Mouse (Mus musculus) c-Kit-positive CD71-positive TER-119-positive erythroid progenitor cells, embryonic 14.5 days (primary cell): ENCODE data around the gene Dennd2a.
A peak's percentile ranks its signal among the peaks of the same experiment; 100 is the strongest.

Experiments
- DNase-seq: peaks from one replicate; pipeline ENCODE4 v3.0.0-alpha.2; 2013; ENCODE audit warnings: low spot score

The Dennd2a gene

DNA sequence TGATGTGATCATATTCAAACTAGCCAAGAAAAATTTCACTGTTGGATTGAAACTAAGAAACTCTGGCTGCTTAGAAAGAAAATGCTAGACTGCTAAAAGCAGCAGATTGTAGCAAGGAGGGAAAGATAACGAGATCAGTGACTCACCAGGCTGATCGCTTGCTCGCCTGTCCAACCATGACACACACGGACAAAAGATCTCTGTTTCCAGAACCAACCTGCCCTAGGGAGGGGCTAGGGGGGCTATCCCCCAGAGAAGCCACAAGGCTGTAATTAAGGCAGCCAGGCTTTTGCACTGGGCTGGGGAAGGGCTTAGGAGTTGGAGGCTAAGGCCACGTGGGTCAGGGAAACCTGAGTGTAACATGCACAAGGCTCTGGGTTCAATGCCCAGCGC is 41.9 kb downstream of the Dennd2a start:
- DNase-seq = no peak

DNA sequence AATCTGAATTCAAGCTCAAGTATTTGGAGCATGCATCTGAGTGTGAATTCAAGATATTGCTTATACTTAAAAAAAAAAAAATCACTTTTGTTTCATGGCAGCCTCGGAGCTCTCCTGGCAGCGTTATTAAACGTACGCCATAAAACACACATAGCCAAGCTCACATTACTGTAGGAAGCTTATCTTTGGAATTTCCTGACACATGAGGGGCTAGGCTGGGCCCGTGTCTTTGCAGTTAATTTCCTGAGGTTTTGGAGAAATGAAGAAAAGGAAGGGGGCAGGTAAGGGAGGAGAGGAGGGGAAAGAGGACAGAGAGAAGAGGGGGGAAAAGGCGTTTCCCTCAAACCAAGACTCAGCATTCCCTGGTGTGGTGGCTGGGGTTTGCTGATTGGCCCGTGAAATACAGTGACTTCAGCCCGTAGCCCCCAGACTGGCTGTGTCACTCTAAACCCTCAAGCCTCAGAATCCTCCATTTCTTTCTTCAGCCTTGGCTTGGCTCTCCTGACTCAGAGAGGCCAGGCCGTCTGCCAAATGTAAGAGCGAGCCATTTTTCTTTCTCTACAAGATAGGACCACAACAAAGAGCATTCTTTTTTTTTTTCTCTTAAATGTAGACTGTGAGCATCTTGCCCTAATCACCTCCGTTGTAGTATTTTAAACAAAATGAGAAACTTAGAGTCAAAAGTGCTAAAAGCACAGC is 42.5 kb downstream of the Dennd2a start:
- no peak for DNase-seq

DNA sequence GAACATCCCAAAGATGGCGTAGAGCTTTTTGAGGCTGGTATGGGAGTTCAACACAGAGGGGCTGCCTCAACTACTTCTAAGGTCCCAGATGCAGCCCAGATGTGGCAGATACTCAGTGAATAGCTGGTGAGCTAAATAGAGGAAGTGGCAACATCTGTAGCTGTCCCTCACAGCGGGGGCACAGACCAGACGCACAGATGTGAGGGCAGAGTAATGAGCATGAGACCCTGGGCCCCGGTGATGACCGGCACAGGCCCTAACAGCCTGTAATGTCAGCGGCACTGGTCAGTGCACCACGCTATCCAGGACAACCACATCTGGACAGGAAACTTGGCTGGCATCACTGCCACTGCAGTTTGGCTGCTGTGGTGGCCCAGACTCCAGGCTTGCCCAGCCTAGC is 54.2 kb downstream of the Dennd2a start:
- no peak for DNase-seq

DNA sequence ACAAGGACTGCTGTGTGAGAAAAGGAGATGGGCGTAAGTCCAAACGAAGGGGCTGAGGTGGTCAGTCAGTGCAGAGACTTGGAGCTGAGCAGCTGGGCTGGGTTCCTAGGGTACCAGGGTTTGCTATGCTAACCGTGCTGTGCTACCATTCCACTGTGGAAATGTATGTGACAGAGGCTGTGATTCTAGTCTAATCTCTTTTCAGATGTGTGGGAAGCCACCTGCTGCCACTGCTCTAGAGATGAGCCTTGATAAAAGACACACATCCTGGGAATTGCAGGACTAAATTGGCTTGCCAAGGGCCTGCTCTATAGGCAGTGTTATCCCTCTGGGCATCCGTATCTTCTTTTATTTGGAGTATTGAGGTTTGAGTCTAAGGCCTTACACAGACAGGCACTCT is 60.5 kb downstream of the Dennd2a start:
- DNase-seq = no peak

DNA sequence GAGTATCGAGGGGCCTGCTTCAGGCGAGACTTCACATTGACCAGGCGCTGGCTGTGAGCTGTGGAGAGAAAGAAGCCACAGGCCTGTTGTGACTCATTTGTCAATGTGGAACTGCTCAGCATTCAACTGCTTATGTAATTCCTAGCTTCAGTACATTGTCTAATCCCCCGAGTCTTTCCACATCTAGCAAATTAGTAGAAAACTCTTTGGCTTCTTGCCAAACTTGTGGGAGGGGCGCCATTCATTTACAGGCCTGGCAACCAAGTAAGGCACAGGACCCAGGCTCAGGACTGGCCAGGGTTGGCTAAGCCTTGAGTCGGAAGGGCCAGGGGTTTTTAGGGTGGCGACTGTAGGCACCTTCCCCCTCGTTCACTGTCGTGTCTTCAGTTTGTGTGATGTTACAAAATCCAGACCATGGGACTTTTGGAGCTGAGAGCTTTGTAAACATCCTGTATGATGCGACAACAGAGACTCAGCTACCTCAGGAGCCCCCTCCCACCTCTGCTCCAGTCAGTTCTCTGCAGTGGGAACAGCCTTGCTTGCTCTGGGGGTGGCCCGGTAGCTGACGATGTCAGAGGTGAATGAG is 64.4 kb downstream of the Dennd2a start:
- no peak for DNase-seq

DNA sequence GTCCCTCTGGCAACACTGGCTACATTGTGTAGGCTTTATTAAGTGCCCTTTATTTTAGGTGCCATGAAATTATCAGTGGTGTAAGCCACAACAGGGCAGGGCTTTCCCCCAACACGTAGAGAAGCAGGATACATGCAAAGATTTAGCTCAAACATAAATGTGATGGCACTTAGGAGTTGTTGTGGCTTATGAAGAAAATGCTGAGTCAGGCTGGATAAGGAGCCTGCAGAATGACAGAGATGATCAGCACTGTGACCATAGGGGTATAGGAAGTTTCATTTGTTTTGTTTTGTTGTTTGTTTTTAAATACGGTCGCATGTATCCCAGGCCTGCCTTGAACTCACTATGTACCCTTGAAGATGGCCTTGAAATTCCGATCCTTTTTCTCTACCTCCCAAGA is 65.5 kb downstream of the Dennd2a start:
- DNase-seq = no peak

DNA sequence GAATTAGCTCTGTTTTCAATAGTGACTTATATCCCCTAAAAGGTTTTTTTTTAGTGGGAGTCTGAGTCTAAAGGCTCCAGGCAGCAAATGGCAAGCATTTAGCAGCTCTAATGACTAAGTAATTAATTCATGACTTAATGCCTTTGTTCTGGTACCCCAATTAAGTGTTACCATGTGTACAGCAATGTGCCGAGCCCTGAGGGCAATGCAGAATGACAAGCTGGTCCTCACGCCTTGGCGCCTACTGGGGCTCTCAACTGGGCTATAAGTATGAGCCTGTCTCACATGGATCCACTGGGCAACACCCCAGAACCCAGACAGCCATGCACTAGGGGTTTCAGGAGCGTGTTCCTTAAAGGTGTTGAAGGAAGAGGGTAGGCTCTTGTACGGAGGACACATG is 66.5 kb downstream of the Dennd2a start:
- DNase-seq = no peak

DNA sequence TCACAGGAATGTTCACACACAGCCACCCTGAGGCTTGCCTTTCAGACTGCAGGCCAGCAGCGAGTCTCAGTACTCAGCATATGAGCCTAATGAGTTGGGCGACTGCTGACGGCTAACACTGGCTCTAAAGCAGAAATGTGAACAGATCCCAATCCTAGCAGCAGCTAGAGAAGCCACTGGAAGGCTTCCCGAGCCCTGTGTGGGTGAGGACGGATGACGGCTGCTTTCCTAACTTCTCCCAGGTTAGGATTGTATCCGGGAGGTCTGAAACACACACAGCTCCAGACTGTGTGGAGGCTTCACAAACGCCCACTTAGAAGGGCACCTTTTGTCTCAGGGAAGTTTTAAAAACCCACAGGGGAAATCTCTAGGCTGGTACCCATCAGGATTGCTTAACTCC is 69.4 kb downstream of the Dennd2a start:
- DNase-seq = no peak

DNA sequence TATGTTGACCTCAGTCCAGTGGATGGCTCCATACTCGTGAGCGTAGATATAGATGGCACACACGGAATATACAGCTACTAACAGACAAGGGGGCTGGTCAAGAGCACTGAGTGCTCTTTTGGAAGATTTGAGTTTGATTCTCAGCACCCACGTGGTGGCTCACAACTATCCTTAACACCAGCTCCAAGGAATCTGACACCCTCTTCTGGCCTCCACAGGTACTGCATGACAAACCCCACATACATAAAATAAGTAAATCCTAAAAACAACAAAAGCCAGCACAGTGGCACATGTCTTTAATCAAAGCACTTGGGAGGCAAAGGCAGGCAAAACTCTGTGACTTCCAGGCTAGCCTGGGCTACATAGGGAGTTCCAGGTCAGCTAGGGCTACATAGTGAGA is 74.0 kb downstream of the Dennd2a start:
- DNase-seq = no peak

DNA sequence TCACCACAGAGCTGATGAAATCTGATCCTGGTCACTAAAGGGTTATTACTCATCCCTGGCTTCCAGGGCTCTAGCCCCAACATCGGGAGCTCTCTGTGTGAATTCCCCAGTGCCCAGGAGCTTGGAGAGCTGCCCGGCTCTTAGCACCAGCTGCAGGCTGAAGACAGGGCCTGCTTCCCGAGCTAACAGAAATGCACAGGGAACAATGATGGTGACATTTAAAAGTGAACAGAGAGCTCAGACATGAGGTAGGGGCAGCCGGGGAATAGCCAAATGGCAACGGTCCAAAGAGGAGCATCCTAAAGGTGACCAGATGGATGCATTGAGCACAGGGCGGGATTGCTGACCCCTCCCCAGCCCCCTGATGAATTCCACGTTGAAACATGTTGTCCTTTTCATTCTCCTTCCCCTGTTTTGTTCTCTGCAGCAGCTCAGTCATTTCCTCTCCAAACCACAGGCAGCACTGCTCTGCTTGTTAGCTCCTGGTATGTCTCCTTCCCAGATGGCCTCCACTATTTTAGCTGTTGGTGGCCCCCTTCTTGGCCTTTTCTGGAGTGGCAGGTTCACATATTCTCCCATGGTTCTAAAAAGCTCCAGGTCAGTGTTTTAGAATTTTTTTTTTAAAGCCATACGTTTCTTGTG is 79.0 kb downstream of the Dennd2a start:
- DNase-seq = no peak

DNA sequence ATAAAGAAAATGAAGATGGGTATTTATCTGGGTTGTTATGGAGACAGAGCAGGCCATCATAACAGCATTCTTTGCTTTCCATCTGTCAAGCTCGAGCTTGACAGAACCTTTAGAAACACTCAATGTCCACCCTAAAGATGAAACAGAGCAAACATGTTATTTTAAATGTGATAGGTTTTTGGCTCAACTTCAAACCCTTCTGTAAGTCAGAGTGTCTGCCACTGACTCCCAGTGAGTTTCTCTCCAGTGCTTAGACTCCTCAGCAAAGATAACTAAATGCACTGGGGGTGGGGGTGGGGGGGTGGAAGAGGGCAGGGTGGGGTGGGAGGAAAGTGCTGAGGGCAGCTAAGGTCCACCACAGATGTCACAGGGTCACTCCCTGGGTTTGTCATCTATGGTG is 81.0 kb downstream of the Dennd2a start:
- no peak for DNase-seq

DNA sequence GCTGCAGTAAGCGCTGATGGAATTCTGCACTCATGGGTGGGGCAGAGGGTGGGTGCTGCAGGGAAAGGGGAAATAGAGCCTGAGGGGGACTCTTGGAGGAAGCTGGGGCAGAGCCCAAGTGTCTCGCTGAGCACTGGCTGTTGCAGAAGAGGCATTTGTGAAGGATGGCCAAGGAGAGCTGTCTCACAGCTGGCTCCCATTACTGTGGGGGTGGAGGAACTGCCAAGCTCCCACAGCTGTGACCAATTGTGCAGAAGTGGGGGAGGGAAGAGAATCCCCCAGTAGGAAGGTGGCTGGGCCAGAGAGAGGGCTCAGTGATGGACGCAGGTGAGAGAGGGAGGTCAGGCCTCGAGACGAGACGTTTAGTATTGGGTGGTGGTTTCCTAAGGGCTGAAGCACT is 83.2 kb downstream of the Dennd2a start:
- no peak for DNase-seq

DNA sequence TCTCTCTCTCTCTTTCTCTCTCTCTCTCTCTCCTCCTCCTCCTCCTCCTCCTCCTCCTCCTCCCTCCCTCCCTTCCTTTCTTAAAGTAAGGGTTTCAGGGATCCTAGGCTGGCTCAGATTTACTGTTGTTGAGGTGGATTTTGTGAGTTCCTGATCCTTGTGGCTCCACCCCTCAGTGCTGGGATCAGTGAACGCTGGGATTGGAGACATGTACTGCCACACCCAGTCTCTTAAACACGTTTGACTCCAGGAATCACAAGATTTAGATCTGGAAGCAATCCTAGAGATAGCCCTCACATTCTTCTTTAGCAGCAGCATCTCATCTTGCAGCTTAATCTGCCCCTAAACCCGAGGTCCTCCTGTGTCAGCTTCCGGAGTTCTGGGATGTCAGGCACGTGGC is 84.8 kb downstream of the Dennd2a start:
- no peak for DNase-seq

DNA sequence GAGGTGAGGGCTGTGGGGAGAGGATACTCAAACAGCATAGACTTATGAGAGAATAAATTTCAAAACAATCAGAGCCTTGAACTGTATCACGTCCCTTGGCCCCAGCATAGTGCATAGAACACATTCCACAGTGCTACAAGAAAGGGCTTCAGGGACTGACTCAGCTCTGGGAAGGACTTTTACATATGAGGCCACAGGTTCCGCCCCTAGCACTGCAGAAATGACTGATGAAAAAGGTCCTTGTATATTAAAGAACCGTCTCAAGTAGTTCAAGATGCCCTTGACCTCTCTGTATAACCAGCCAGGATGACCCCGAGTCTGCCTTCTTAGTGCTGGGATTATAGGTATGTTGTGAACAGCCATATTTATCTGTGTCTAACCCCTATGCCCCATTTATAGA is 85.4 kb downstream of the Dennd2a start:
- no peak for DNase-seq

DNA sequence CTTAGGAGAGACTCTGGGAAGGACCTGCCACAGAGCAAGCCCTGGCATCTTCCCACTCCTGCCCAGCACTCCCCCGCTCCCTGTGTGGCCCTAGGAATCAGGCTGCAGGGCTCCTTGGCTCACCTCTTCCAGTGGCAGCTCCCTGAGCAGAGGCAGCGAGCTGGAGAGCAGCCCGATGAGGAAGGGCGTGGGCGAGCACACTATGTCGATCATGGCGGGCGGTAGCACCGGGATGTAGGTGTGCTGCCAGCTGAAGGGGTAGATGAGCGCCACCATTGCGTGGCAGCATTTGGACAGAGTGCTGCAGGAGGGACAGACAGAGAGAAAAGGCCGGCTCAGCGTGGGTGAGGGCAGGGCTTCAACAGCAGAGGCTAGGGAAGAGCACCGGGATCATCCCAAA is 87.6 kb downstream of the Dennd2a start:
- DNase-seq = no peak

DNA sequence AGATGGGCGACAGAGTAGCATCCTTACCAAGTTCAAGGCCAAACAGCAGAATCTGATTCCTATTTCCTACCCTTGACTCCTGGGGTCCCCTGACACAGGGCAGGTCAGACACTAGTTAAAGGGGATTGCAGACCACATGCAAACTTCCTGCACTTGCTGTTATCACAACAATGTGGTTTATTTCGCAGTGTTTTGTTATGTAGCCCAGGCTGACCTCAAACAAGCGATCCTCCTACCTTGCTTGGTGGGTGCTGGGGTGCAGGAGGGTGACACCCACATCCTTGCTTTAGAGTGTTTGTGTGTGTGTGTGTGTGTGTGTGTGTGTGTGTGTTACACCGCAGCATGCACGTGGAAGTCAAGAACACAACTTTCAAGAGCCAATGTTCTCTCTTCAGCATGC is 88.2 kb downstream of the Dennd2a start:
- DNase-seq = no peak

DNA sequence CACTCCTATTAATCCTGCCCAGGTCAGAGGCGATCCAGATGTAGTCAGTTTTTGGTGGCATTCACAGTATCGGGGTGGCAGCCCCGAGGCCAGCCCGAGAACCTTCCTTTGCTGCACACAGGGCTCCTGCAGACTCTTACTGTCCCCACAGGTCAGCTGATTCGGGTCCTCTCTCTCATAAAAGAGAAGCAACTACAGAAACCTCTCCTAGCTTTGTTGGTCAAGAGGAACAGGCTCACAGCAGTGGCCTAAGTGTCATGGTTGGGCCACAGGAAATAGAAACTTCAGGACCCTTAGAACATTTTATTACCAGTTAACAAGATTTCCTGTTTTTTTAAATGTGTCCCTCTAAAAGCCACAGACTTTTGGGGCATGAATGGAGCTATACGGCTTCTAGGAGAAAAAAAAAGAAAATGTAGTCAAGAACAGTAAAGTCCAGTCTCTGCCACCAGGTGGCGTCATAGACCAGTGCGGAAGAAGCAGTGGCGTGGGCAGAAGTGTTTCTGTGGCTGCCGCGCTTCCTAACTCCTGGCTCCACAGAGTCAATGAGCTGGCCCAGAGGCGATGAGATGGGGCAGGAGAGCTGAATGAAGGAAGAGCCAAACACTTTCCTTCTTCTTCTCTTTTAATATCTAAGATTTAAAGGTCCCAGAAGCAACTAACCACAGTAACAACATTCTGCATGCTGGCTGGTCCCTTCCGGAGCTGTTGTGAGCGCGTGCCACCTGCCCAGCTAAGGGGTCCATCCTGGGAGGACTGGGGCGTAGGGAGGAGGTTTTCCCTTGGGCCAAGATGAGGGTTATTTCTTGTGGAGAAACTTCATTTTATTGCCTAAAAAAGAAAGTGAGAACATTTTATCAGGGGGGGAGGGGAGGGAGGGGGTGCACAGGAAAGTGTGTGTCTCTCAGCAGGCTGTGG is 94.8 kb downstream of the Dennd2a start:
- peak; percentile 70 for DNase-seq

DNA sequence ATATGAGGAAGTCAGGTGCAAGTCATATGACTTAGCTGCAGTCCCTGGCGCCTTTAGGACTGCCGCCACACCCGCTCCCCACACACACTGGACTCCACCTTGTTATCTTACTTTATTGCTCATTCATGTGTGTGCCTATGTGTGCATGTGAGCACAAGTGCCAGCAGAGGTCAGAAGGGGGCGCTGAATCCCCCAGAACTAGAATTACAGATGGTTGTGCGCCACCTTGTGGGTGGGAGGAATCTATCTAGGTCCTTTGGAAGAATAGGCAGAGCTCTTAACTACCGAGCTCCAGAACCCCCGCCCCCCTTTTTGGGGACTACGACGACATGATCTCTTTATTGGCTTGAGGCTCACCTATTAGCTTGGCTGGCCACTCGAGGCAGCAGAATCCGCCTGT is 97.6 kb downstream of the Dennd2a start:
- no peak for DNase-seq

DNA sequence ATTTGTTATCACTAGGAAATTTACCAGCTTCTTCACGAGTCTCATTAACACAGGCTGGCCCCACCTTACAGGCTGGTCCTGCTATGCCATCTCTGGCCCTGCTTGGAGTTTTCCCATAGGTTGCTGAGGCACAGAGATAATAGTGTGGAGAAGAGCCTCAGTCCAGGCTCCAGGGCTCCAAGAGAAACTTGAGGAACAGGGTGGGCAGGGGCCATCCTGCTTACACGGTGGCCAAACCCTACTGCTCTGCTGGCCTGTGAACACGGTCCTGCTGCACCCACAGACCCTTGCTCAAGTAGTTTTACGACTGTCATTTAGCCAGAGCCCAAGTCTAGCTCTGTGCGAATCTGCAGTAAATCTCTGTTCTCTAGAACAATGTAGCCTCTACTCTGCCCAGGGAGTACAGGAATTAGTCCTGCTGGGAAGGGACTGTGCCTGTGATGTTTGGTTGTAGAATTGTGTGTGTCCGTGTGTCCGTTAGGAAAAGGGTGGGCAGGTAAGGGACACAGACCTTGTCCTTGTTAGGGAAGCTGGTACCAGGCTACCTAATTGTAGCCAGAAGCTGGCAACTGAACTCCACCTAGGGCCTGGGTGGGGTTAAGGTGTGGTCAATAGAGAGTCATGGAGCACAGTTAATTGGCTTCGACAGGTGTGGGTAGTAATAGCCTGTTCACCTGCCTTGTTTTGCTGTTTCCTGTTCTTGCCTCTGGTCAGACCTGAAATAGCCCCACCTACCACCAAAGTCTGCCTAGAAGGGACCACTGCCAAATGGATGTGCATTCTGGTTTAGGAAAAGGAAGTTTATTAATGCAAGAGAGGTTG is 102.1 kb downstream of the Dennd2a start:
- DNase-seq = no peak

DNA sequence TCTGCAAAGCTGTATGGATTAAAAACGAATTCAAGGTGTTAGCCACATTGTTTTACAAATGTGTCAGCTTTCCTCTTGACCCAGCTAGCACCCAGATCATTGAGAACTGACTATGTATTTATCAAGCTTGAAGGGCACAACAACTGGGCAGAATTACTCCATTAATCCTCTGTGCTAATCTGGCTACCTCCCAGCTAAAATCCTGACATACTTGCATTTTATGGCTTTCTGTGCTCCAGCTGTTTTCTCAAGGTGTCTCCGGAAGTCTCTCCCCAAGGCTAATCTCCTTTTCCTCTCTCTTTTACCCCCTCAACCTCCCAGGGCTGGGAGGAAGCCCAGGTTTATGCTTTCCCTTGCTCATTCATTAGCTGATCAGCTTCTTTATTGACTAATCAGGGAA is 103.1 kb downstream of the Dennd2a start:
- DNase-seq = no peak

DNA sequence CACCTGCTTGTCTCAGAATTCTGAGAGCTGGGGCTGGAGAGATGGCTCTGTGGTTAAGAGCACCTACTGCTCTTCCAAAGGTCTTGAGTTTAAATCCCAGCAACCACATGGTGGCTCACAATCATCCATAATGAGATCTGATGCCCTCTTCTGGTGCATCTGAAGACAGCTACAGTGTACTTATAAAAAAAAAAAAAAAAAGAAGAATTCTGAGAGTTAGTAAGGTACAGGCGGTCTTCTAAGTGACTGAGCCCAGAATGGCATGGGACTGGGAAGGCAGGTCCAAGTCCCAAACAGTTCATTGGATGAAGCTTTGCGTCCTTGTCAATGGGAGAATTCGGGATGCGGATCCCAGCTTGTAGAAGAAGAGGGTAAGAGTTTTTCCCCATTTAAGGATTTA is 104.1 kb downstream of the Dennd2a start:
- no peak for DNase-seq

DNA sequence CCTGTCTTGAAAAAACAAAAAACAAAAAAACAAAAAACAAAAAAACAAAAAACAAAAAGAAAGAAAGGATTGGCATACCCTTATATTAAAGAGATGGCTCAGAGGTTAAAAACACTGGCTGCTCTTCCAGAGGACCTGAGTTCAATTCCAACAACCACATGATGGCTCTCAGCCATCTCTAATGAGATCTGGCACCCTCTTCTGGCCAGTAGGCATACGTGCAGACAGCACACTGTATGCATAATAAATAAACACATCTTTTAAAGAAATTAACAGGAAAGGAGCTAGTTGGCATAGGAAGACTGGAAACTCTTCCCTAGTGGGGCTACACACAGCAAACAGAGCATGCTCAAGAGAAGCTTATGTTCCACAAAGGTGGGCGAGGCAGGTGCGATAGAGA is 106.6 kb downstream of the Dennd2a start:
- DNase-seq = no peak
